Mouse (Mus musculus) MEL (cell line): ENCODE data around the gene Ndufa11. TPM values are rescaled to one million over a fixed set of nuclear protein-coding genes. Genes with fewer than 3 reads are reported as not detected.

Experiments
- DNase-seq: peaks from one replicate; pipeline ENCODE4 v3.0.0; 2011; ENCODE audit warnings: low read depth, low spot score
- H3K27ac ChIP-seq: 2 replicates; pipeline ENCODE4 v1.5.1; 2012; ENCODE audit warnings: low read depth, mild to moderate bottlenecking, control low read depth, low read length, moderate library complexity; ENCODE audit not compliant: control insufficient read depth
- H3K27me3 ChIP-seq, 2 experiments: fragments of 150-350 bp in 1 of 2; sonication (generic) in 1 of 2; 2 replicates each; pipeline ENCODE4 v1.6.1; 2012; ENCODE audit warnings: low read length in 2 of 2, mild to moderate bottlenecking in 2 of 2, improper control_type of control experiment in 1 of 2, moderate library complexity in 1 of 2; ENCODE audit not compliant: insufficient read depth in 2 of 2, control insufficient read depth in 1 of 2
- H3K36me3 ChIP-seq, 2 experiments: 2 replicates each; pipeline ENCODE4 v1.6.1; 2012 to 2014; ENCODE audit warnings: low read length in 2 of 2, improper control_type of control experiment in 1 of 2, inconsistent platforms in 1 of 2, mild to moderate bottlenecking in 1 of 2; ENCODE audit not compliant: insufficient read depth in 2 of 2, control insufficient read depth in 1 of 2
- H3K4me1 ChIP-seq, 2 experiments: fragments of 150-350 bp in 1 of 2; sonication (generic) in 1 of 2; 2 replicates each; pipeline ENCODE4 v1.6.1; 2012; ENCODE audit warnings: low read length in 2 of 2, improper control_type of control experiment in 1 of 2, mild to moderate bottlenecking in 1 of 2; ENCODE audit not compliant: insufficient read depth in 2 of 2, control insufficient read depth in 1 of 2
- H3K4me3 ChIP-seq, 2 experiments: fragments of 150-350 bp in 1 of 2; sonication (generic) in 1 of 2; 2 replicates each; pipeline ENCODE4 v1.5.1; 2012; ENCODE audit warnings: low read depth in 2 of 2, low read length in 2 of 2, mild to moderate bottlenecking in 2 of 2, moderate library complexity in 2 of 2, control low read depth in 1 of 2, improper control_type of control experiment in 1 of 2; ENCODE audit not compliant: control insufficient read depth in 1 of 2, insufficient read depth in 1 of 2
- H3K79me2 ChIP-seq: 2 replicates; pipeline ENCODE4 v1.6.1; 2012; ENCODE audit warnings: mild to moderate bottlenecking, low read length, moderate library complexity; ENCODE audit not compliant: control insufficient read depth, poor library complexity, insufficient read depth
- H3K9ac ChIP-seq: 2 replicates; pipeline ENCODE4 v1.6.1; 2012; ENCODE audit warnings: low read depth, mild to moderate bottlenecking, control low read depth, low read length, moderate library complexity; ENCODE audit not compliant: control insufficient read depth, poor library complexity, severe bottlenecking
- H3K9me3 ChIP-seq: fragments of 150-350 bp; sonication (generic); replicated peaks from 2 replicates; pipeline ENCODE4 v1.6.1; 2012; ENCODE audit warnings: mild to moderate bottlenecking, low read length, improper control_type of control experiment, moderate library complexity; ENCODE audit not compliant: insufficient read depth
- CHD1 ChIP-seq: IDR thresholded peaks from 2 replicates; pipeline ENCODE4 v1.6.1; 2012; ENCODE audit warnings: low read depth, mild to moderate bottlenecking, inconsistent platforms, low read length, improper control_type of control experiment
- CHD2 ChIP-seq: IDR thresholded peaks from 2 replicates; pipeline ENCODE4 v1.6.1; 2011; ENCODE audit warnings: low read length, improper control_type of control experiment
- CTCF ChIP-seq, 3 experiments: IDR thresholded peaks in 2 of 3; conservative IDR thresholded peaks in 1 of 3; 2 replicates each; pipeline ENCODE4 v1.5.1; 2011 to 2012; ENCODE audit warnings: low read length in 3 of 3, low read depth in 2 of 3, mild to moderate bottlenecking in 2 of 3, improper control_type of control experiment in 1 of 3, inconsistent platforms in 1 of 3, mixed read lengths in 1 of 3, moderate library complexity in 1 of 3; ENCODE audit not compliant: control insufficient read depth in 1 of 3, insufficient read depth in 1 of 3, poor library complexity in 1 of 3, severe bottlenecking in 1 of 3
- ELF1 ChIP-seq: IDR thresholded peaks from 2 replicates; pipeline ENCODE4 v1.6.1; 2014; ENCODE audit warnings: low read depth, mild to moderate bottlenecking, inconsistent platforms, low read length, improper control_type of control experiment, moderate library complexity
- ETS1 ChIP-seq: IDR thresholded peaks from 2 replicates; pipeline ENCODE4 v1.6.1; 2012; ENCODE audit warnings: low read depth, mild to moderate bottlenecking, inconsistent platforms, low read length, improper control_type of control experiment, moderate library complexity
- GATA1 ChIP-seq: IDR thresholded peaks from 2 replicates; pipeline ENCODE4 v1.6.1; 2011; ENCODE audit warnings: low read depth, low read length, improper control_type of control experiment
- JUND ChIP-seq: IDR thresholded peaks from 2 replicates; pipeline ENCODE4 v1.6.1; 2011; ENCODE audit warnings: low read depth, mild to moderate bottlenecking, improper control_type of control experiment, low read length
- MAX ChIP-seq: IDR thresholded peaks from 2 replicates; pipeline ENCODE4 v1.6.1; 2011; ENCODE audit warnings: low read length, improper control_type of control experiment
- MAZ ChIP-seq: IDR thresholded peaks from 2 replicates; pipeline ENCODE4 v1.6.1; 2012; ENCODE audit warnings: low read depth, mild to moderate bottlenecking, inconsistent platforms, low read length, improper control_type of control experiment
- MEF2A ChIP-seq: IDR thresholded peaks from 2 replicates; pipeline ENCODE4 v1.6.1; 2014; ENCODE audit warnings: low read depth, mild to moderate bottlenecking, inconsistent platforms, low read length, improper control_type of control experiment; ENCODE audit not compliant: poor library complexity, insufficient replicate concordance, severe bottlenecking; ENCODE audit errors: extremely low read depth
- MXI1 ChIP-seq: IDR thresholded peaks from 2 replicates; pipeline ENCODE4 v1.6.1; 2011; ENCODE audit warnings: mild to moderate bottlenecking, low read depth, low read length, improper control_type of control experiment
- NELFE ChIP-seq: IDR thresholded peaks from 2 replicates; pipeline ENCODE4 v1.6.1; 2011; ENCODE audit warnings: low read depth, low read length, improper control_type of control experiment
- NRF1 ChIP-seq: IDR thresholded peaks from 2 replicates; pipeline ENCODE4 v1.6.1; 2014; ENCODE audit warnings: low read depth, mild to moderate bottlenecking, inconsistent platforms, low read length, improper control_type of control experiment, moderate library complexity; ENCODE audit not compliant: poor library complexity, insufficient read depth, severe bottlenecking
- POLR2A ChIP-seq, 2 experiments: IDR thresholded peaks; 2 replicates each; pipeline ENCODE4 v1.6.1; 2011 to 2012; ENCODE audit warnings: low read length in 2 of 2, mild to moderate bottlenecking in 2 of 2, control low read depth in 1 of 2, improper control_type of control experiment in 1 of 2, low read depth in 1 of 2, moderate library complexity in 1 of 2; ENCODE audit not compliant: control insufficient read depth in 1 of 2, insufficient read depth in 1 of 2, poor library complexity in 1 of 2
- POLR2AphosphoS5 ChIP-seq: IDR thresholded peaks from 2 replicates; pipeline ENCODE4 v1.6.1; 2012; ENCODE audit warnings: low read depth, borderline replicate concordance, mild to moderate bottlenecking, inconsistent platforms, low read length, moderate library complexity, mixed read lengths
- RAD21 ChIP-seq: IDR thresholded peaks from 2 replicates; pipeline ENCODE4 v1.6.1; 2011; ENCODE audit warnings: mild to moderate bottlenecking, low read depth, low read length, improper control_type of control experiment
- SIN3A ChIP-seq: IDR thresholded peaks from 2 replicates; pipeline ENCODE4 v1.6.1; 2012; ENCODE audit warnings: low read length, improper control_type of control experiment, inconsistent platforms
- SMC3 ChIP-seq: IDR thresholded peaks from 2 replicates; pipeline ENCODE4 v1.6.1; 2011; ENCODE audit warnings: low read depth, low read length, improper control_type of control experiment
- TAL1 ChIP-seq: IDR thresholded peaks from 2 replicates; pipeline ENCODE4 v1.6.1; 2012; ENCODE audit warnings: mild to moderate bottlenecking, inconsistent platforms, low read length, moderate library complexity, mixed read lengths
- TBP ChIP-seq: IDR thresholded peaks from 2 replicates; pipeline ENCODE4 v1.8.0; 2011; ENCODE audit warnings: low read depth, low read length, improper control_type of control experiment
- TCF12 ChIP-seq: IDR thresholded peaks from 2 replicates; pipeline ENCODE4 v1.6.1; 2014; ENCODE audit warnings: low read depth, mild to moderate bottlenecking, inconsistent platforms, low read length, improper control_type of control experiment, moderate library complexity
- UBTF ChIP-seq: IDR thresholded peaks from 2 replicates; pipeline ENCODE4 v1.6.1; 2012; ENCODE audit warnings: low read depth, mild to moderate bottlenecking, inconsistent platforms, low read length, improper control_type of control experiment, moderate library complexity, borderline replicate concordance; ENCODE audit not compliant: insufficient read depth
- USF1 ChIP-seq: IDR thresholded peaks from 2 replicates; pipeline ENCODE4 v1.6.1; 2014; ENCODE audit warnings: low read depth, mild to moderate bottlenecking, inconsistent platforms, low read length, improper control_type of control experiment, moderate library complexity
- ZMIZ1 ChIP-seq: IDR thresholded peaks from 2 replicates; pipeline ENCODE4 v1.6.1; 2012; ENCODE audit warnings: low read depth, mild to moderate bottlenecking, inconsistent platforms, low read length, improper control_type of control experiment, moderate library complexity
- ZNF384 ChIP-seq: IDR thresholded peaks from 2 replicates; pipeline ENCODE4 v1.6.1; 2012; ENCODE audit warnings: low read depth, mild to moderate bottlenecking, inconsistent platforms, low read length, improper control_type of control experiment
- polyA plus RNA-seq, 2 experiments: library from polyadenylated mRNA; stranded (reverse) in 1 of 2; unstranded in 1 of 2; fragments of >175 nt in 1 of 2; fragments of >200 nt in 1 of 2; gene quantifications; 2 replicates each; pipeline versions ENCODE4 v1.2.1 to v1.2.4; 2012; ENCODE audit warnings: low replicate concordance in 2 of 2, low read depth in 1 of 2; ENCODE audit not compliant: insufficient read length in 2 of 2, insufficient read depth in 1 of 2, missing spikeins in 1 of 2
- total RNA-seq: library from RNA; depleted of rRNA; stranded (reverse); fragments of 300-350 nt; gene quantifications from 2 replicates; pipeline ENCODE4 v1.2.3, GENCODE M21; 2012

The Ndufa11 gene
- total and polyA plus RNA-seq, 3 experiments, result 249 to 351 TPM; not detected in 1

GRCm38 (mm10) chr17:56736534-56736933 lies 19.0 kb downstream of the Ndufa11 start:
- peak; percentile 57 for DNase-seq
- Histone ChIP-seq H3K79me2 (no peaks in the 10 kb centered on the region), H3K9ac (no peak overlapping the region), H3K27ac (no peak overlapping the region), H3K36me3 (no peaks in the 10 kb centered on the region), H3K4me3 (no peak overlapping the region)
- TF ChIP-seq MAZ (no peak), ETS1 (no peak), POLR2A (IDR thresholded peaks at IDR 0.05; ENCODE audit: control insufficient read depth in 1 of 2, insufficient read depth in 1 of 2, low read depth in 1 of 2, low read length in 2 of 2, poor library complexity in 1 of 2) (no peak), RAD21 (peak; percentile 59), ZNF384 (no peak), CTCF (IDR thresholded peaks at IDR 0.05 in 2 of 3, conservative IDR thresholded peaks at IDR 0.05 in 1 of 3; ENCODE audit: control insufficient read depth in 1 of 3, insufficient read depth in 1 of 3, low read depth in 2 of 3, low read length in 3 of 3, poor library complexity in 1 of 3, severe bottlenecking in 1 of 3) (peak; percentile 71 to 81 (median 71)), MXI1 (no peak), POLR2AphosphoS5 (no peak), NRF1 (no peak), ELF1 (no peak), GATA1 (no peak), CHD2 (no peak), CHD1 (no peak), ZMIZ1 (no peak), SMC3 (peak; percentile 67)
- TF ChIP-seq, all 39 proteins: peak for 3
- Histone ChIP-seq H3K27me3 (no peaks in the 10 kb centered on the region; a peak in 1 of 4 replicates), H3K9me3 (no peaks in the 10 kb centered on the region), H3K4me1 (no peaks in the 10 kb centered on the region)

DNA sequence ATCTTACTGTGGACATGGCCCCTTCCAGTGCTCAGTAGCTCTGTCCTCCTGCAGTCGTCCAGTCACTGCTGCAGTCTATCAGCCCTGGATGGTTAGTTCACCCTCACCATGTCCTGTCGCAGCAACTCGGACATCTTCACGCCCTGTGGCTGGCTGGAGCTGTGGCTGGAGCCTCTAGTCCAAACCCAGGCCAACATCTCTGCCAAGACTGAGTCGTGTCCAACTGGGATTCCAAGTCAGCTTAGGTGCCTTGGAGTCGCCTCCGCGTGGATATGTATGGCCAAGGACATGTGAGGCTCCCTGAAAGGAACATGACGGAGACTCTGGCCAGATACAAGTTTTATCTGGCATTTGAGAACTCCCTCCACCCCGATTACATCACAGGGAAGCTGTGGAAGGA lies 20.7 kb downstream of the Ndufa11 start:
- no peaks in the 10 kb centered on the region for H3K9me3 ChIP-seq
- H3K27me3 ChIP-seq, result no peaks in the 10 kb centered on the region

More for the DNA sequence above, 20.7 kb downstream of the Ndufa11 start:
- DNase-seq, result no peak
- H3K4me1 ChIP-seq, result no peaks in the 10 kb centered on the region
- H3K79me2 ChIP-seq, result no peaks in the 10 kb centered on the region
- H3K36me3 ChIP-seq, result no peaks in the 10 kb centered on the region
- H3K27ac ChIP-seq, result no peak overlapping the region
- TF ChIP-seq MEF2A (no peak), SIN3A (no peak), MAX (no peak), TBP (no peak), TAL1 (no peak), CHD1 (no peak), NELFE (no peak), MAZ (no peak), TCF12 (no peak), NRF1 (no peak), USF1 (no peak), SMC3 (no peak), UBTF (no peak), JUND (no peak), CTCF (IDR thresholded peaks at IDR 0.05 in 2 of 3, conservative IDR thresholded peaks at IDR 0.05 in 1 of 3; ENCODE audit: control insufficient read depth in 1 of 3, insufficient read depth in 1 of 3, low read depth in 2 of 3, low read length in 3 of 3, poor library complexity in 1 of 3, severe bottlenecking in 1 of 3) (no peak)
- H3K9ac ChIP-seq, result no peak overlapping the region
- no peak overlapping the region for H3K4me3 ChIP-seq
